Mouse (Mus musculus) layer of hippocampus, adult 11-12 months (tissue): ENCODE data around the gene AI597479.
A peak's percentile ranks its signal among the peaks of the same experiment; 100 is the strongest.

ENCODE experiments used
- DNase-seq: peaks from one replicate; pipeline ENCODE4 v3.0.0; 2022; ENCODE audit warnings: low spot score

Gene AI597479

GRCm38 (mm10) chr1:43098031-43098984 lies at the start of gene AI597479, which contains the start of gene Tgfbrap1:
TSS of gene AI597479 (plus strand) at chr1:43098710.
TSS of gene Tgfbrap1 (minus strand) at chr1:43098637.
- DNase-seq: peak; percentile 93

GRCm38 (mm10) chr1:43051903-43052302 lies 46.6 kb upstream of the AI597479 start:
- peak; percentile 35 for DNase-seq

- DNase-seq: peak; percentile 81
These were observed 32.7 kb upstream of the AI597479 start for GRCm38 (mm10) chr1:43065615-43066310.

- no peak for DNase-seq
These were observed 31.9 kb upstream of the AI597479 start for GRCm38 (mm10) chr1:43066573-43066972.

GRCm38 (mm10) chr1:43067551-43067950 lies 31.0 kb upstream of the AI597479 start:
- DNase-seq: no peak

GRCm38 (mm10) chr1:43070726-43071125 lies 27.8 kb upstream of the AI597479 start:
- DNase-seq: no peak

- no peak for DNase-seq
These were observed 26.5 kb upstream of the AI597479 start for GRCm38 (mm10) chr1:43072028-43072427.

- DNase-seq: no peak
These were observed 25.9 kb upstream of the AI597479 start for GRCm38 (mm10) chr1:43072561-43072960.

GRCm38 (mm10) chr1:43074791-43075190 lies 23.7 kb upstream of the AI597479 start:
- DNase-seq: no peak

GRCm38 (mm10) chr1:43078124-43078523 lies 20.4 kb upstream of the AI597479 start:
- no peak for DNase-seq

- no peak for DNase-seq
These were observed 15.6 kb upstream of the AI597479 start for GRCm38 (mm10) chr1:43082946-43083345.

GRCm38 (mm10) chr1:43090418-43090817 lies 8.1 kb upstream of the AI597479 start:
- no peak for DNase-seq

GRCm38 (mm10) chr1:43091306-43092055 lies 7.0 kb upstream of the AI597479 start:
- DNase-seq: no peak

- peak; percentile 69 for DNase-seq
These were observed 6.2 kb upstream of the AI597479 start for GRCm38 (mm10) chr1:43092056-43093015.

- no peak for DNase-seq
These were observed 4.3 kb upstream of the AI597479 start for GRCm38 (mm10) chr1:43094206-43094605.

GRCm38 (mm10) chr1:43108729-43109128 lies 10.2 kb downstream of the AI597479 start:
- no peak for DNase-seq

GRCm38 (mm10) chr1:43110556-43110955 lies 12.0 kb downstream of the AI597479 start:
- DNase-seq: peak; percentile 28

- DNase-seq: peak; percentile 81
These were observed 14.4 kb downstream of the AI597479 start for GRCm38 (mm10) chr1:43112882-43113281.

GRCm38 (mm10) chr1:43117435-43117834 lies 18.9 kb downstream of the AI597479 start:
- DNase-seq: no peak

GRCm38 (mm10) chr1:43120950-43121349 lies 22.4 kb downstream of the AI597479 start:
- no peak for DNase-seq

GRCm38 (mm10) chr1:43122616-43123015 lies 24.1 kb downstream of the AI597479 start:
- no peak for DNase-seq
